Mouse (Mus musculus) lung, adult 2 months (tissue): Measurements from ENCODE around the gene Fggy.

Source experiments
- CTCF ChIP-seq: fragments of 200-500 bp; IDR thresholded peaks from 2 replicates; pipeline ENCODE4 v1.5.1; 2011; ENCODE audit warnings: mild to moderate bottlenecking, low read length, control low read depth; ENCODE audit not compliant: insufficient read depth
- POLR2A ChIP-seq: fragments of 200-500 bp; IDR thresholded peaks from 2 replicates; pipeline ENCODE4 v1.6.1; 2011; ENCODE audit warnings: low read depth, mild to moderate bottlenecking, control low read depth, low read length, borderline replicate concordance; ENCODE audit errors: extremely low read depth

- TF ChIP-seq CTCF (no peak), POLR2A (no peak)
Measured at GRCm38 (mm10) chr4:95847664-95848063, 290.4 kb downstream of the Fggy start.
